Mouse (Mus musculus) ES-E14 (cell line): Measurements from ENCODE around the gene Cdh22. TPM values are rescaled to one million over a fixed set of nuclear protein-coding genes. Genes with fewer than 3 reads are reported as not detected.

ENCODE experiments used
- DNase-seq: peaks from one replicate; pipeline ENCODE4 v3.0.0-alpha.2; 2013; ENCODE audit warnings: low read depth, low spot score
- H3K27ac ChIP-seq: 2 replicates; pipeline ENCODE4 v1.5.1; 2012; ENCODE audit warnings: low read depth, mild to moderate bottlenecking, low read length, moderate library complexity, mixed read lengths; ENCODE audit not compliant: poor library complexity, insufficient read depth, severe bottlenecking
- H3K36me3 ChIP-seq: 2 replicates; pipeline ENCODE4 v1.6.1; 2012; ENCODE audit warnings: mild to moderate bottlenecking, low read length, moderate library complexity, mixed read lengths; ENCODE audit not compliant: control insufficient read depth, poor library complexity, insufficient read depth, severe bottlenecking
- H3K4me1 ChIP-seq, 2 experiments: fragments of 150-350 bp in 1 of 2; sonication (generic) in 1 of 2; 2 replicates each; pipeline ENCODE4 v1.6.1; 2012; ENCODE audit warnings: low read length in 2 of 2, mild to moderate bottlenecking in 1 of 2, mixed read lengths in 1 of 2; ENCODE audit not compliant: control insufficient read depth in 2 of 2, insufficient read depth in 2 of 2, poor library complexity in 1 of 2
- H3K4me3 ChIP-seq, 2 experiments: fragments of 150-350 bp in 1 of 2; sonication (generic) in 1 of 2; 2 replicates each; pipeline ENCODE4 v1.5.1; 2012; ENCODE audit warnings: low read length in 2 of 2, low read depth in 1 of 2, mild to moderate bottlenecking in 1 of 2, mixed read lengths in 1 of 2; ENCODE audit not compliant: insufficient read depth in 1 of 2, poor library complexity in 1 of 2, severe bottlenecking in 1 of 2
- H3K9ac ChIP-seq: 2 replicates; pipeline ENCODE4 v1.6.1; 2012; ENCODE audit warnings: low read depth, mild to moderate bottlenecking, low read length, mixed read lengths; ENCODE audit not compliant: poor library complexity, insufficient read depth, severe bottlenecking
- H3K9me3 ChIP-seq: fragments of 150-350 bp; sonication (generic); 2 replicates; pipeline ENCODE4 v1.6.1; 2012; ENCODE audit warnings: low read depth, mild to moderate bottlenecking, low read length; ENCODE audit not compliant: control insufficient read depth, insufficient read depth
- CHD2 ChIP-seq: IDR thresholded peaks from 2 replicates; pipeline ENCODE4 v1.6.1; 2014; ENCODE audit warnings: mild to moderate bottlenecking, low read depth, low read length, inconsistent platforms
- HCFC1 ChIP-seq: IDR thresholded peaks from 2 replicates; pipeline ENCODE4 v1.6.1; 2012; ENCODE audit warnings: low read length, inconsistent platforms, borderline replicate concordance; ENCODE audit not compliant: insufficient read depth
- MAFK ChIP-seq: IDR thresholded peaks from 2 replicates; pipeline ENCODE4 v1.6.1; 2014; ENCODE audit warnings: mild to moderate bottlenecking, low read depth, low read length, inconsistent platforms; ENCODE audit not compliant: insufficient read depth
- ZC3H11A ChIP-seq: IDR thresholded peaks from 2 replicates; pipeline ENCODE4 v1.6.1; 2012; ENCODE audit warnings: low read depth, mild to moderate bottlenecking, inconsistent platforms, low read length, borderline replicate concordance
- ZNF384 ChIP-seq: IDR thresholded peaks from 2 replicates; pipeline ENCODE4 v1.6.1; 2012; ENCODE audit warnings: low read depth, low read length, inconsistent platforms
- in situ Hi-C, 2 experiments: fragments of 600-800 bp; cut with MboI; formaldehyde crosslinking; loops; one replicate each; pipeline ENCODE4 v1.15.1; 2025; ENCODE audit warnings: low sequenced_read_pairs in 2 of 2, inconsistent platforms in 1 of 2; ENCODE audit not compliant: unreplicated experiment in 2 of 2
- total RNA-seq: library from RNA; depleted of rRNA; stranded (reverse); fragments of 300-350 nt; gene quantifications from 2 replicates; pipeline ENCODE4 v1.2.3, GENCODE M21; 2012

The Cdh22 gene
- total RNA-seq, 1 experiment, result 0.13 TPM

GRCm38 (mm10) chr2:165271326-165271725, 36.7 kb upstream of the Cdh22 start:
- DNase-seq, result no peak
- peaks cover 0 to 6% of the 10 kb centered on the region in 2 experiments; a peak in 1 of 4 replicates for H3K4me1 ChIP-seq
- no peaks in the 10 kb centered on the region for H3K36me3 ChIP-seq
- TF ChIP-seq MAFK (no peak), ZC3H11A (no peak), HCFC1 (no peak)
- H3K27ac ChIP-seq, result no peak overlapping the region
- no peak overlapping the region for H3K4me3 ChIP-seq
- no peak overlapping the region for H3K9ac ChIP-seq
- no peaks in the 10 kb centered on the region for H3K9me3 ChIP-seq
- in situ Hi-C loops, result loop anchor here in 1 of 2 experiments (5.0 kb wide), 1 partner anchor 199 kb away; no protein-coding TSS in a partner anchor

- no peak overlapping the region for H3K9ac ChIP-seq
- no peak overlapping the region for H3K27ac ChIP-seq
- peaks cover 0 to 5% of the 10 kb centered on the region in 2 experiments; a peak in 1 of 4 replicates for H3K4me1 ChIP-seq
- no peak for TF ChIP-seq CHD2
- no peak for TF ChIP-seq ZNF384
- TF ChIP-seq HCFC1, result no peak
- no peak for TF ChIP-seq MAFK
- TF ChIP-seq ZC3H11A, result no peak
- H3K9me3 ChIP-seq, result no peaks in the 10 kb centered on the region
- in situ Hi-C loops, result loop anchor here in 1 of 2 experiments (5.0 kb wide), 1 partner anchor 199 kb away; no protein-coding TSS in a partner anchor
- DNase-seq, result no peak
- H3K36me3 ChIP-seq, result no peaks in the 10 kb centered on the region
- no peak overlapping the region for H3K4me3 ChIP-seq
Measured at GRCm38 (mm10) chr2:165270858-165271257, 36.2 kb upstream of the Cdh22 start.

DNA sequence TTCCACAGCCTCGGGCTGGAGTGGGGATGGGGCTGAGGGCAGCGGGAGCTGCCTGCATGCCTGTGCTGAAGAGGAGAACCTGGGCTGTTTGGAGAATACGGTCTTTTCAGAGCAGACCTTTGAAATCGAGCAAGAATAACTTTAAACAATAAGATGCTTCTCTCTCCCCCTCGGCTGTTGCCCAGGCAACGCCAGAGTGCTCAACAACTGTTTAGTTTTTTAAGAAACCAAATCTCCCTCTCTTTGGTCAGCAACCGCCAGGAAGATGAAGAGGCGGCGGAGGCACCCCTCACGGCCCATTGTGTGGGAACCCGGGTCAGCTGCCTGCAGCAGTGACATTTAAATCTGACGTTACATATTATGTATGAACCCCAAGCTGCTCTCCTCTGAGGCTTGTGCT, 32.1 kb upstream of the Cdh22 start:
- Histone ChIP-seq H3K4me1 (peaks cover 0 to 8% of the 10 kb centered on the region in 2 experiments; a peak in 2 of 4 replicates), H3K9me3 (no peaks in the 10 kb centered on the region), H3K9ac (no peak overlapping the region), H3K36me3 (no peaks in the 10 kb centered on the region), H3K4me3 (no peak overlapping the region), H3K27ac (no peak overlapping the region)
- TF ChIP-seq ZC3H11A, result no peak
- TF ChIP-seq MAFK, result no peak
- TF ChIP-seq ZNF384, result no peak
- TF ChIP-seq CHD2, result no peak
- TF ChIP-seq HCFC1, result no peak
- no peak for DNase-seq
- in situ Hi-C loops, result no loop called here

DNA sequence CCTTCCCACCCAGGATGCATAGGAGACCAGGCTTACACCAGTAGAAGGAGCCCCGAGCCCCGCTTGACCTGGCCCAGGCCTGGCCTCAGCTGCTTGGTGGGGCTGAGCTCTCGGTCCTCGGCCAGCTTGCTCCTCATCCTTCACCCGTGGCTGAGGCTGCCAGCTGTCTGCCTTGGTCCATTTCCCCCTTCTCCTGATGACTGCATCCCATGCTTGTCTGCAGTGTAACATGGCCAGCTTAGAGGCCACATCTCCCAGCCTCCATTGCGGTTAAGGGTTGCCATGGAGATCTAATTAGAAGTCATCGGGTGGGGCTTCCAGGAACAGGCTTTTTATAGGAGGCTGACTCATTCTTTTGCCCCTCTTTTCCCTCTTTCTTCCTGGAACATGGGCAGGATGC, 29.2 kb upstream of the Cdh22 start:
- Histone ChIP-seq H3K27ac (no peak overlapping the region), H3K4me1 (peaks cover 0 to 8% of the 10 kb centered on the region in 2 experiments; a peak in 2 of 4 replicates), H3K9me3 (no peaks in the 10 kb centered on the region), H3K9ac (peak overlapping the region; percentile 10; the same call in 1 of the 2 replicates), H3K36me3 (no peaks in the 10 kb centered on the region), H3K4me3 (no peak overlapping the region)
- in situ Hi-C loops, result no loop called here
- DNase-seq, result no peak
- TF ChIP-seq HCFC1 (no peak), CHD2 (no peak), ZC3H11A (no peak), ZNF384 (no peak), MAFK (no peak)

DNA sequence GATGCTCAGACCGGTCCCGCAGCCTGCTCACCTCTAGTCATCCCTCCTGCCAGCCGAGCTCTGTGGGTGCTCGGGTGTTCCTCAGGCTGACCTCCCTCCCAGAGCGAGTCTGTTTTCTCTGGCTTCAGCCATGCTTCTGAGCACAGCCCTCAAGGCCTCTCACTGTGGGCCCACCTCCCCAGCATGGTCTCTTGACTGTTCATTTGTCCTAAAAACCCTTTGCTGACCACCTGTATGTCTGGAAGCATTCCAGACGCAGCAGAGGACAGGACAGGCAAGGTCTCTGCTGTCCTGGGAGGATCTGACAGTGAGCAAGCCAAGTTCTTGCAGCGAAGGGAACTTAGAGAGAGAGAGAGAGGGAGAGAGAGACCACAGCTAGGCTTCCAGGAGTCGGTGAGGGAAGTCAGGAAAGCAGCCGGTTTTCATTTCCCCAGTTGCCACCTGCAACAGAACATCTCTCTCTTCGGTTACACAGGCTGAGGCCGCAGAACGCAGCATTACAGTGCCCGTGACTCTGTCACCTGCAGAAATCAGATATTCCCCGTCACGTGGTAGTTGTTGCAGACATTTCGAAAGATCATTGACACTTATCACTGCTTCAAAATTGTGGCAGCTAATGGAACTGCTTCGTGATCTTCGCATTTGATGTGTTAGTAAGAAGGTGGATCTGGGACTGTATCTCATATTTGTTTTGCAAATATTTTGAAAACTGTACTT, 27.8 kb upstream of the Cdh22 start:
- TF ChIP-seq ZNF384 (no peak), ZC3H11A (no peak)
- no peaks in the 10 kb centered on the region for H3K36me3 ChIP-seq
- H3K4me3 ChIP-seq, result no peak overlapping the region
- H3K9ac ChIP-seq, result no peak overlapping the region
- no peaks in the 10 kb centered on the region for H3K9me3 ChIP-seq
- no peak overlapping the region for H3K27ac ChIP-seq
- in situ Hi-C loops, result no loop called here
- DNase-seq, result no peak
- H3K4me1 ChIP-seq, result peaks cover 0 to 8% of the 10 kb centered on the region in 2 experiments; a peak in 2 of 4 replicates
